Mouse (Mus musculus): Measurements from ENCODE around the gene Rfc5.

Gene Rfc5

GRCm38 (mm10) chr5:117374372-117375049, 14.3 kb downstream of the Rfc5 start:
- no peak for DNase-seq

- no peak for DNase-seq
These were observed 15.4 kb downstream of the Rfc5 start for GRCm38 (mm10) chr5:117373418-117373817.

GRCm38 (mm10) chr5:117370592-117370991, 18.3 kb downstream of the Rfc5 start:
- DNase-seq, result no peak

- DNase-seq, result no peak
These were observed 21.6 kb downstream of the Rfc5 start for GRCm38 (mm10) chr5:117367206-117367605.

- DNase-seq, result no peak
These were observed 22.8 kb downstream of the Rfc5 start for GRCm38 (mm10) chr5:117365904-117366561.

GRCm38 (mm10) chr5:117364821-117365220, 24.0 kb downstream of the Rfc5 start:
- DNase-seq, result no peak

GRCm38 (mm10) chr5:117363066-117363782, 25.6 kb downstream of the Rfc5 start:
- no peak for DNase-seq

GRCm38 (mm10) chr5:117361590-117361989, 27.3 kb downstream of the Rfc5 start:
- DNase-seq, result no peak

GRCm38 (mm10) chr5:117360631-117361541, 28.0 kb downstream of the Rfc5 start:
- no peak for DNase-seq

GRCm38 (mm10) chr5:117360228-117360515, 28.7 kb downstream of the Rfc5 start:
- DNase-seq, result no peak

- peak; percentile 23 for DNase-seq
These were observed 29.2 kb downstream of the Rfc5 start for GRCm38 (mm10) chr5:117359497-117360227.

- peak; percentile 87 for DNase-seq
These were observed 30.1 kb downstream of the Rfc5 start for GRCm38 (mm10) chr5:117358725-117359124.

GRCm38 (mm10) chr5:117358248-117358630, 30.6 kb downstream of the Rfc5 start:
- DNase-seq, result no peak

- peak; percentile 65 for DNase-seq
These were observed 31.2 kb downstream of the Rfc5 start for GRCm38 (mm10) chr5:117357478-117358247.

- DNase-seq, result peak; percentile 88
These were observed 31.7 kb downstream of the Rfc5 start, which contains the start of gene Wsb2 for GRCm38 (mm10) chr5:117357129-117357477. Wsb2 (plus strand) TSS chr5:117357304.

GRCm38 (mm10) chr5:117356365-117357128, 32.3 kb downstream of the Rfc5 start:
- peak; percentile 27 for DNase-seq

GRCm38 (mm10) chr5:117355648-117356303, 33.1 kb downstream of the Rfc5 start:
- no peak for DNase-seq

- DNase-seq, result no peak
These were observed 34.7 kb downstream of the Rfc5 start for GRCm38 (mm10) chr5:117354121-117354520.

- DNase-seq, result no peak
These were observed 40.6 kb downstream of the Rfc5 start for GRCm38 (mm10) chr5:117348279-117348678.

GRCm38 (mm10) chr5:117347838-117348237, 41.0 kb downstream of the Rfc5 start:
- no peak for DNase-seq
